Mouse (Mus musculus): ENCODE data around the gene Mapk3.

GRCm38 (mm10) chr7:126766201-126766600, 6.8 kb downstream of the Mapk3 start, which contains the start of gene Gdpd3:
- TF ChIP-seq CTCF (conservative IDR thresholded peaks at IDR 0.05 in 1 of 2, IDR thresholded peaks at IDR 0.05 in 1 of 2; ENCODE audit: low read depth in 2 of 2, low read length in 2 of 2) (no peak), POLR2A (IDR thresholded peaks at IDR 0.05; ENCODE audit: low read depth, low read length) (no peak)
